Mouse (Mus musculus) left cerebral cortex, postnatal 36 days (tissue): ENCODE measurements around the gene Olfr592. TPM values are rescaled to one million over a fixed set of nuclear protein-coding genes. Genes with fewer than 3 reads are reported as not detected.
"Not testable (repeated sequence)": the region's sequence is repeated elsewhere in the genome, so short reads cannot be mapped to it uniquely, and the experiment has no call there.

Source experiments
- DNase-seq, 2 experiments: peaks; one replicate each; pipeline ENCODE4 v3.0.0; 2021 to 2022; ENCODE audit warnings: low spot score in 2 of 2, mixed read lengths in 1 of 2
- intact Hi-C: fragments of 180-260 bp; cut with DNase I; formaldehyde crosslinking; loops from one replicate; pipeline ENCODE4 v1.15.1; 2025
- total RNA-seq, 2 experiments: library from RNA; stranded (reverse); gene quantifications; 2 replicates each; pipeline ENCODE4 v1.2.3; 2021

Olfr592 gene
- not detected for total RNA-seq

DNA sequence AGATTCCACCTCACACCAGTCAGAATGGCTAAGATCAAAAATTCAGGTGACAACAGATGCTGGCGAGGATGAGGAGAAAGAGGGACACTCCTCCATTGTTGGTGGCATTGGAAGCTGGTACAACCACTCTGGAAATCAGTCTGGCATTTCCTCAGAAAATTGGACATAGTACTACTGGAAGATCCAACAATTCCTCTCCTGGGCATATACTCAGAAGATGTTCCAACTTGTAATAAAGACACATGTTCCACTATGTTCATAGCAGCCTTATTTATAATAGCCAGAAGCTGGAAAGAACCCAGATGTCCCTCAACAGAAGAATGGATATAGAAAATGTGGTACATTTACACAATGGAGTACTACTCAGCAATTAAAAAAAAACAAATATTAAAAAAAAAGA, at the start of gene Olfr592:
TSS of gene Olfr592 (plus strand) at position 301 of the 400 bp plus-strand sequence.
- DNase-seq, intact Hi-C loops: not testable (repeated sequence)

DNA sequence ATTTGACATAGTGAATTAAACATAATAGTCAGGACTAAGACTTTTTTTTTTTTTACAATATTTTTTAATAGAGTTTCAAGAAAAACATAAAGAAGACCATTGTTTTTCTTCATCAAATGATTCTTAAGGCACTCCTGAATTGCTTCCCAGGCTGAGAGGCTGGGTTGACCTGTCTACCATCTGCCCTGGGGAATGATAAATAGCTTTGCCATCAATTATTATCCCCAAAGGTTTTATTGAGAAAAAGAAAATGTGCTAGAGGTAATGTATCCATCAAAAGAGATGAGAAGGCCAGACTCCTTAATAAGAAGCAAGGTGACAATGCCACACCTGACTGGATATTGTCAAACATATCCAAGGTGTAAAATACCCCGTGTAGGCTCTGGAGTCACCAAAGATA, 44.0 kb upstream of the Olfr592 start, which contains the start of gene Olfr588-ps1:
TSS of gene Olfr588-ps1 (plus strand) at position 301 of the 400 bp plus-strand sequence.
- DNase-seq: no peak
- intact Hi-C loops: no loop called here

DNA sequence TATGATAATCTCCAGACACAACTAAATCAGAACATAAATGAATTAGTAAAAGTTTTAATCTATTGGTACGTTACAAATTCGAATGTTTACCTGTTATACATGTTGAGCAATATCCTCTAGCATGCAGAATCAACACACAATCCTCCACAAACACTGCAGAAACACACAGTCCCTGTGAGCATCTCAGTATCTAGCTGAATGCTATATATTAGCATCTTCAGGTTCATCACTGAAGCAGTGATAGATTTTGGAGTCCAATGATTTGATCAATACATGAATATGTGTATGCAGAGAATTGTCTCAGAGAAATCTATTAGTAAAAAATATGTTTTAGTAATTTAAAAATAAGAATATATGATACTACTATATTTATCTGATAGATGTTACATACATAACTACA, 28.3 kb upstream of the Olfr592 start, which contains the start of gene Olfr589:
TSS of gene Olfr589 (minus strand) at position 101 of the 400 bp plus-strand sequence.
- intact Hi-C loops: no loop called here
- DNase-seq: no peak

DNA sequence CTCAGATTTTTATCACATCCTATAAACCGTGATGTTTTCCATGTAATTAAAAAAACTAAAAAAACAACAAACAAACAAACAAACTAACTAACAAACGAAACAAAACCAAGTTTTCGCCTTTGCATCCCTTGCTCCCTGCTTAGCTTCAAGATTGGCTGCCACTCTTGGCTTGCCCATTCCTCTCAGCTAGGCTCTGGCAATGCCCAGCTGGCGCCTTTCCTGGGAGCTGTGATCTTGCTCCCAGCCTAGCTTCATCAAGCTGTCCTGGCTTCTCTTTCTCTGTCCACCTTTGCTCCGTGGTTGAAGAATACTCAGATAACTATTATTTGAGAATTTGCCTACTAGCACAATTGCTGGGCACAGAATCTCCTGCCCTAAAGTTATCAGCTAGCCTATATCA, 14.9 kb upstream of the Olfr592 start:
- no peak for DNase-seq
- intact Hi-C loops: no loop called here

DNA sequence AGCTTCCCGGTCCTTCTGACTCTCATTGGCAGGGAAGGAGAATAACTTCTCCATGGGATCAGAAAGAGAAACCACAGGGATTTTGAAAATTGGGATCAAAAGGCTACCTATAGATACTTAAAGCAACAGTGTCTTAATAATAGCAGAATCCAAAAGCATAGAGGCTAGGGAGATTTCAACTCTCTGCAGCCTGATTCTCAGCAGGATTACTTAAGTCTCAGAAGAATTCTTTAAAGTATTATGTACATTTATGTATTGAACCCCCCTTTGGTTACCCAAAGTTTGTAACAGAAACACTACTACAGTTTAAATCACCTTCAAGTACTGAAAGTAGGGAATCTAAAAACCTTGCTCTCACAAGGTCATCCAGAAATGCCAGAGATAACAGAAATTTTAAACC, 6.4 kb upstream of the Olfr592 start, which contains the start of gene Olfr591:
TSS of gene Olfr591 (minus strand) at position 101 of the 400 bp plus-strand sequence.
- no peak for DNase-seq
- intact Hi-C loops: no loop called here

DNA sequence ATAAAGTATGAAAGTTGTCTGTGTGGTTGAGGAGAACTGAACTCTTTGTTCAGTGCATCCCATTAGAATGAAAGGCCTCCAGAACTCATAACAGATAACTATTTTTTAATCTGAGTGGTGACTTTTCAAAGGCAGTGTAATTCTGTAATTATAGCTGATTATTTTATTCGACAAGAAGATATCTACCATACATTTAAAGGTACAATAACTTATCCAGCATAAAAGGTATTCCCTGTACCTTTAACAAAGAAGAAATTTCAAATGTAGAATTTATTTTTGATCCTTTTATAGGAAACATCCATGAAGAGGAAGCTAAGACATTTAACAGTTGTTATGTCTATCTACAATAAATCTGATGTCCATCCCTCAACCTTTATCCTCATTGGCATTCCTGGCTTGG, 27.0 kb downstream of the Olfr592 start, which contains the start of gene Olfr593:
TSS of gene Olfr593 (plus strand) at position 301 of the 400 bp plus-strand sequence.
- intact Hi-C loops: no loop called here
- no peak for DNase-seq

DNA sequence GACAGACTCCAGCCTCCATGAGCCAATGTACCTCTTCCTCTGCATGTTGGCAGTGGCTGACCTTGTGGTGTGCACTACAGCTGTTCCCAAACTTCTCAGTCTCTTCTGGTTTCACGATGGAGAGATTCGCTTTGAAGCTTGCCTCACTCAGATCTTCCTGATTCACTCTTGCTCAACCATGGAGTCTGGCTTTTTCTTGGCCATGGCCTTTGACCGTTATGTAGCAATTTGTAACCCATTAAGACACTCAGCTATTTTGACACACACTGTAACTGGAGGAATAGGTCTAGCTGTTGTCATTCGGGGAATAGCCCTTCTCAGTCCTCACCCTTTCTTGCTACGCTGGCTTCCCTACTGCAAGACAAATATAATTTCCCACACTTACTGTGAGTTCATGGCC, 27.4 kb downstream of the Olfr592 start:
- intact Hi-C loops, DNase-seq: not testable (repeated sequence)

DNA sequence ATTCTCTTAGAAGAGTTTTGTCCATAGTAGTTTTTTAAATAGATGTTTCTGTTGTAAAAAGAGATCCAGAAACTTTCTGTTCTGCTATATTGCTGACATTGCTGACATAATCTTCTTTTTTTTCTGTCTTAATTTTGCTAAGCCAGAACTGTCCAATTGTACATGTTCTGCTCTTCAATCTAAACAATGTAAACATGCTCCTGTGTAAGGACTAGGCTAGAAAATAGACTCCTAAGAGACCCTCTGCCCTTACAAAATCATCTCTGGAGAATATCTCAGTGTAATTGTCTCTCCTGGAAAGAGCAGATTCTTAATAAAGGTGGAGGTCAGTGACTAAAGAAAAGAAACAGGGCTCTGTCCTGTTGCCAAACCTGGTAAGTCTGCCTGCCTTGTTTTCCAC, 32.1 kb downstream of the Olfr592 start, which contains the start of gene Olfr594:
TSS of gene Olfr594 (plus strand) at position 301 of the 400 bp plus-strand sequence.
- intact Hi-C loops: no loop called here
- DNase-seq: no peak

Other genes starting within 250 kb of the Olfr592 start
- not detected for gene Olfr573-ps1, start 242.2 kb upstream of the Olfr592 start, total RNA-seq
- not detected for gene Olfr574, start 236.3 kb upstream of the Olfr592 start, total RNA-seq
- not detected for gene Olfr575, start 226.0 kb upstream of the Olfr592 start, total RNA-seq
- gene Olfr576, start 222.1 kb upstream of the Olfr592 start, total RNA-seq: not detected
- not detected for gene Olfr577, start 208.9 kb upstream of the Olfr592 start, total RNA-seq
- not detected for gene Olfr578, start 195.5 kb upstream of the Olfr592 start, total RNA-seq
- gene Olfr582, start 146.8 kb upstream of the Olfr592 start, total RNA-seq: not detected
- gene Olfr583, start 133.5 kb upstream of the Olfr592 start, total RNA-seq: not detected
- gene Olfr584, start 102.9 kb upstream of the Olfr592 start, total RNA-seq: not detected
- gene Olfr585, start 87.1 kb upstream of the Olfr592 start, total RNA-seq: not detected
- not detected for gene Olfr586, start 59.2 kb upstream of the Olfr592 start, total RNA-seq
- not detected for gene Olfr588-ps1, start 43.9 kb upstream of the Olfr592 start, total RNA-seq
- not detected for gene Olfr589, start 28.4 kb upstream of the Olfr592 start, total RNA-seq
- gene Olfr591, start 6.5 kb upstream of the Olfr592 start, total RNA-seq: not detected
- gene Olfr593, start 27.1 kb downstream of the Olfr592 start, total RNA-seq: not detected
- not detected for gene Olfr594, start 32.2 kb downstream of the Olfr592 start, total RNA-seq
- gene Usp17ld, start 67.7 kb downstream of the Olfr592 start, total RNA-seq: not detected
- not detected for gene Olfr596, start 120.8 kb downstream of the Olfr592 start, total RNA-seq
- not detected for gene Olfr597, start 131.5 kb downstream of the Olfr592 start, total RNA-seq
- not detected for gene Olfr598, start 138.8 kb downstream of the Olfr592 start, total RNA-seq
- gene Olfr599, start 151.1 kb downstream of the Olfr592 start, total RNA-seq: not detected
- not detected for gene Olfr600, start 164.9 kb downstream of the Olfr592 start, total RNA-seq
- not detected for gene Olfr601, start 177.9 kb downstream of the Olfr592 start, total RNA-seq
- gene Olfr603, start 201.4 kb downstream of the Olfr592 start, total RNA-seq: not detected
- gene Usp17lc, start 230.3 kb downstream of the Olfr592 start, total RNA-seq: not detected